Mouse (Mus musculus): ENCODE results near the gene Vwf. TPM values are rescaled to one million over a fixed set of nuclear protein-coding genes. Genes with fewer than 3 reads are reported as not detected.

The Vwf gene
- total and polyA plus RNA-seq, 2 experiments from 2014 or later, result 16.6 to 36.7 TPM

- Histone ChIP-seq H3K27me3 (ENCODE audit: insufficient read depth, low read length) (0 out of 2 replicates have a peak, but pooled peaks cover 4% of the 10 kb centered on the region), H3K4me2 (ENCODE audit: low read depth, low read length, poor library complexity, severe bottlenecking) (no peak overlapping the region), H3K27ac (ENCODE audit: low read depth, low read length) (no peak overlapping the region), H3K4me3 (ENCODE audit: low read depth, low read length) (no peak overlapping the region), H3K9me3 (ENCODE audit: low read length) (no peaks in the 10 kb centered on the region), H3K36me3 (ENCODE audit: insufficient read depth, low read length) (no peaks in the 10 kb centered on the region), H3K4me1 (ENCODE audit: insufficient read depth, low read length) (no peaks in the 10 kb centered on the region), H3K9ac (replicated peaks; ENCODE audit: low read length, poor library complexity, severe bottlenecking) (no peak overlapping the region)
- WGBS, result 61% methylated on average over 2 of the region's 2 CpGs
- ATAC-seq (ENCODE audit: low FRiP score) (no peak), DNase-seq (ENCODE audit: low spot score) (peak; percentile 64)
- peak; percentile 79 for TF ChIP-seq CTCF (IDR thresholded peaks at IDR 0.05)
Measured at GRCm38 (mm10) chr6:125622434-125622833, 75.9 kb downstream of the Vwf start.

- ATAC-seq (ENCODE audit: low FRiP score), result no peak
Measured at GRCm38 (mm10) chr6:125640486-125640885, 93.9 kb downstream of the Vwf start.

GRCm38 (mm10) chr6:125641146-125641545 lies 94.6 kb downstream of the Vwf start:
- Histone ChIP-seq H3K27me3 (ENCODE audit: insufficient read depth, low read length) (no peaks in the 10 kb centered on the region), H3K27ac (ENCODE audit: low read depth, low read length) (no peak overlapping the region), H3K4me1 (ENCODE audit: insufficient read depth, low read length) (no peaks in the 10 kb centered on the region), H3K9me3 (ENCODE audit: low read length) (no peaks in the 10 kb centered on the region), H3K9ac (replicated peaks; ENCODE audit: low read length, poor library complexity, severe bottlenecking) (no peak overlapping the region), H3K4me3 (ENCODE audit: low read depth, low read length) (no peak overlapping the region), H3K4me2 (ENCODE audit: low read depth, low read length, poor library complexity, severe bottlenecking) (no peak overlapping the region), H3K36me3 (ENCODE audit: insufficient read depth, low read length) (no peaks in the 10 kb centered on the region)
- DNase-seq (ENCODE audit: low spot score) (no peak), ATAC-seq (ENCODE audit: low FRiP score) (no peak)
- 79% methylated on average over 8 of the region's 8 CpGs for WGBS
- no peak for TF ChIP-seq CTCF (IDR thresholded peaks at IDR 0.05)

More at GRCm38 (mm10) chr6:125640486-125640885, 93.9 kb downstream of the Vwf start:
- H3K4me2 ChIP-seq (ENCODE audit: low read depth, low read length, poor library complexity, severe bottlenecking), result no peak overlapping the region
- 75% methylated on average over 4 of the region's 4 CpGs for WGBS
- DNase-seq (ENCODE audit: low spot score), result no peak
- no peaks in the 10 kb centered on the region for H3K4me1 ChIP-seq (ENCODE audit: insufficient read depth, low read length)
- H3K36me3 ChIP-seq (ENCODE audit: insufficient read depth, low read length), result no peaks in the 10 kb centered on the region
- H3K9ac ChIP-seq (replicated peaks; ENCODE audit: low read length, poor library complexity, severe bottlenecking), result no peak overlapping the region
- H3K27ac ChIP-seq (ENCODE audit: low read depth, low read length), result no peak overlapping the region
- no peak overlapping the region for H3K4me3 ChIP-seq (ENCODE audit: low read depth, low read length)
- no peaks in the 10 kb centered on the region for H3K27me3 ChIP-seq (ENCODE audit: insufficient read depth, low read length)
- TF ChIP-seq CTCF (IDR thresholded peaks at IDR 0.05), result no peak
- no peaks in the 10 kb centered on the region for H3K9me3 ChIP-seq (ENCODE audit: low read length)

GRCm38 (mm10) chr6:125648964-125649363 lies 102.4 kb downstream of the Vwf start:
- Histone ChIP-seq H3K9me3 (ENCODE audit: low read length) (no peaks in the 10 kb centered on the region), H3K4me3 (ENCODE audit: low read depth, low read length) (no peak overlapping the region), H3K27me3 (ENCODE audit: insufficient read depth, low read length) (no peaks in the 10 kb centered on the region), H3K4me1 (ENCODE audit: insufficient read depth, low read length) (no peaks in the 10 kb centered on the region), H3K27ac (ENCODE audit: low read depth, low read length) (no peak overlapping the region), H3K36me3 (ENCODE audit: insufficient read depth, low read length) (no peaks in the 10 kb centered on the region), H3K9ac (replicated peaks; ENCODE audit: low read length, poor library complexity, severe bottlenecking) (no peak overlapping the region), H3K4me2 (ENCODE audit: low read depth, low read length, poor library complexity, severe bottlenecking) (no peak overlapping the region)
- TF ChIP-seq CTCF (IDR thresholded peaks at IDR 0.05), result no peak
- 85% methylated on average over 12 of the region's 12 CpGs for WGBS
- ATAC-seq (ENCODE audit: low FRiP score) (no peak), DNase-seq (ENCODE audit: low spot score) (no peak)

GRCm38 (mm10) chr6:125651335-125651734 lies 104.8 kb downstream of the Vwf start:
- TF ChIP-seq CTCF (IDR thresholded peaks at IDR 0.05), result no peak
- Histone ChIP-seq H3K9ac (replicated peaks; ENCODE audit: low read length, poor library complexity, severe bottlenecking) (no peak overlapping the region), H3K27me3 (ENCODE audit: insufficient read depth, low read length) (no peaks in the 10 kb centered on the region), H3K27ac (ENCODE audit: low read depth, low read length) (no peak overlapping the region), H3K4me3 (ENCODE audit: low read depth, low read length) (no peak overlapping the region), H3K4me1 (ENCODE audit: insufficient read depth, low read length) (no peaks in the 10 kb centered on the region), H3K9me3 (ENCODE audit: low read length) (no peaks in the 10 kb centered on the region), H3K36me3 (ENCODE audit: insufficient read depth, low read length) (no peaks in the 10 kb centered on the region), H3K4me2 (ENCODE audit: low read depth, low read length, poor library complexity, severe bottlenecking) (no peak overlapping the region)
- WGBS, result 77% methylated on average over 3 of the region's 3 CpGs
- no peak for DNase-seq (ENCODE audit: low spot score)
- ATAC-seq (ENCODE audit: low FRiP score), result no peak

GRCm38 (mm10) chr6:125653416-125653815 lies 106.8 kb downstream of the Vwf start:
- H3K4me3 ChIP-seq (ENCODE audit: low read depth, low read length), result no peak overlapping the region

More at GRCm38 (mm10) chr6:125653416-125653815, 106.8 kb downstream of the Vwf start:
- DNase-seq (ENCODE audit: low spot score), result no peak
- TF ChIP-seq CTCF (IDR thresholded peaks at IDR 0.05), result no peak
- H3K36me3 ChIP-seq (ENCODE audit: insufficient read depth, low read length), result no peaks in the 10 kb centered on the region
- 94% methylated on average over 1 of the region's 1 CpGs for WGBS
- no peak overlapping the region for H3K4me2 ChIP-seq (ENCODE audit: low read depth, low read length, poor library complexity, severe bottlenecking)
- no peaks in the 10 kb centered on the region for H3K27me3 ChIP-seq (ENCODE audit: insufficient read depth, low read length)
- no peaks in the 10 kb centered on the region for H3K9me3 ChIP-seq (ENCODE audit: low read length)
- H3K4me1 ChIP-seq (ENCODE audit: insufficient read depth, low read length), result no peaks in the 10 kb centered on the region
- H3K9ac ChIP-seq (replicated peaks; ENCODE audit: low read length, poor library complexity, severe bottlenecking), result no peak overlapping the region
- ATAC-seq (ENCODE audit: low FRiP score), result no peak
- H3K27ac ChIP-seq (ENCODE audit: low read depth, low read length), result no peak overlapping the region
